In genomic region chr7:90460930-90461329, GRCm38 (mm10) we compare ENCODE assay signal across 9 mouse cellular contexts. TPM values are rescaled to one million over a fixed set of nuclear protein-coding genes. Genes with fewer than 3 reads are reported as not detected.
DNase-seq lines count a peak whose midpoint lies in the region; ATAC-seq lines count a peak whose summit lies in the region.
"Had no signal": no experiment of that assay in that cellular context is flagged by ENCODE, and none has a peak within 500 bp of the region (broad histone marks: within the 10 kb centered on the region; RNA-seq: fewer than 3 reads in every experiment).

No protein-coding gene starts in this region.

- no peak overlapping the region for H3K27ac ChIP-seq in kidney, embryonic 16.5 days (ENCODE audit: low read length)
- H3K27ac ChIP-seq: macrophage had no signal

- no peaks in the 10 kb centered on the region for H3K27me3 ChIP-seq in kidney, embryonic 16.5 days (ENCODE audit: insufficient read depth, low read length)

- no peak overlapping the region for H3K4me3 ChIP-seq in kidney, embryonic 16.5 days (ENCODE audit: low read length)

- no peak for ATAC-seq in kidney, embryonic 16.5 days (ENCODE audit: low FRiP score, low TSS enrichment)
- ATAC-seq in activated CD4-positive, CD25-positive, alpha-beta regulatory T cell, adult 4 months, result peak; percentile 24

- no peak overlapping the region for H3K4me2 ChIP-seq in kidney, embryonic 16.5 days (replicated peaks; ENCODE audit: low read depth, low read length)

- peaks cover 5% of the 10 kb centered on the region for H3K4me1 ChIP-seq in kidney, embryonic 16.5 days (ENCODE audit: insufficient read depth, low read length)

- H3K9me3 ChIP-seq in kidney, embryonic 16.5 days (ENCODE audit: low read length), result no peaks in the 10 kb centered on the region

- WGBS in kidney, embryonic 16.5 days, result 27% methylated on average over 14 of the region's 14 CpGs

- peak; percentile 38 for DNase-seq in kidney, adult 18-20 months
- peak; percentile 12 for DNase-seq in heart, adult 8-10 months (ENCODE audit: low spot score)
- DNase-seq in kidney, postnatal 4 days, result peak; percentile 41 to 66
- DNase-seq in naive thymus-derived CD4-positive, alpha-beta T cell, adult 2 months (ENCODE audit: low read depth), result peak; percentile 61
- DNase-seq in thymus, postnatal 4 days, result peak; percentile 77
- no peak for DNase-seq in Muller cell, postnatal 12 days (ENCODE audit: inconsistent ontology term)

- no peaks in the 10 kb centered on the region for H3K36me3 ChIP-seq in kidney, embryonic 16.5 days (ENCODE audit: insufficient read depth, low read length)

- H3K9ac ChIP-seq in kidney, embryonic 16.5 days (replicated peaks; ENCODE audit: low read length), result no peak overlapping the region

RNA-seq across cellular contexts. Expression of gene Tmem126a, which starts 3.9 kb away (rescaled TPM):
- polyA plus RNA-seq in kidney, embryonic 16.5 days (2015; fragmentation: Nextera tagmentation; extraction: Ambion mirVana), result 109 and 114 TPM in 2 replicates
- 10 to 100 TPM; 77.7 to 89.8 TPM for polyA plus RNA-seq in activated CD4-positive, CD25-positive, alpha-beta regulatory T cell, adult 4 months (2017; shearing (Covaris generic))
- total RNA-seq in heart, adult 8-10 months (2022), result 100 to 1,000 TPM; 121 to 143 (median 131) TPM

RNA-seq across cellular contexts. Expression of gene Tmem126b, which starts 14.9 kb away (rescaled TPM):
- 42.3 and 44.3 TPM in 2 replicates for polyA plus RNA-seq in kidney, embryonic 16.5 days (2015; fragmentation: Nextera tagmentation; extraction: Ambion mirVana)
- polyA plus RNA-seq in activated CD4-positive, CD25-positive, alpha-beta regulatory T cell, adult 4 months (2017; shearing (Covaris generic)), result 10 to 100 TPM; 32.3 to 39.5 TPM
- total RNA-seq in heart, adult 8-10 months (2022), result 10 to 100 TPM; 27.2 to 27.8 (median 27.7) TPM

RNA-seq across cellular contexts. Expression of gene Dlg2, which starts 15.5 kb away (rescaled TPM):
- polyA plus RNA-seq in kidney, embryonic 16.5 days (2015; fragmentation: Nextera tagmentation; extraction: Ambion mirVana), result 0.98 and 1.0 TPM in 2 replicates
- 1 to 10 TPM in 1 of 2 experiments, not detected in 1; 1.5 TPM for polyA plus RNA-seq in activated CD4-positive, CD25-positive, alpha-beta regulatory T cell, adult 4 months (2017; shearing (Covaris generic))
- 1 to 10 TPM; 2.0 to 2.8 (median 2.3) TPM for total RNA-seq in heart, adult 8-10 months (2022)

RNA-seq across cellular contexts. Expression of gene Crebzf, which starts 18.4 kb away (rescaled TPM):
- polyA plus RNA-seq in kidney, embryonic 16.5 days (2015; fragmentation: Nextera tagmentation; extraction: Ambion mirVana), result 18.1 and 20.7 TPM in 2 replicates
- polyA plus RNA-seq in activated CD4-positive, CD25-positive, alpha-beta regulatory T cell, adult 4 months (2017; shearing (Covaris generic)), result 10 to 100 TPM; 22.8 to 29.8 TPM
- 10 to 100 TPM; 18.0 to 21.5 (median 20.0) TPM for total RNA-seq in heart, adult 8-10 months (2022)

RNA-seq across cellular contexts. Expression of gene Ccdc89, which starts 34.6 kb away (rescaled TPM):
- polyA plus RNA-seq in kidney, embryonic 16.5 days (2015; fragmentation: Nextera tagmentation; extraction: Ambion mirVana), result 1.2 and 1.3 TPM in 2 replicates
- polyA plus RNA-seq in activated CD4-positive, CD25-positive, alpha-beta regulatory T cell, adult 4 months (2017; shearing (Covaris generic)), result not detected
- under 1 TPM; 0.11 to 0.35 (median 0.23) TPM for total RNA-seq in heart, adult 8-10 months (2022)
